In the genomic region with DNA sequence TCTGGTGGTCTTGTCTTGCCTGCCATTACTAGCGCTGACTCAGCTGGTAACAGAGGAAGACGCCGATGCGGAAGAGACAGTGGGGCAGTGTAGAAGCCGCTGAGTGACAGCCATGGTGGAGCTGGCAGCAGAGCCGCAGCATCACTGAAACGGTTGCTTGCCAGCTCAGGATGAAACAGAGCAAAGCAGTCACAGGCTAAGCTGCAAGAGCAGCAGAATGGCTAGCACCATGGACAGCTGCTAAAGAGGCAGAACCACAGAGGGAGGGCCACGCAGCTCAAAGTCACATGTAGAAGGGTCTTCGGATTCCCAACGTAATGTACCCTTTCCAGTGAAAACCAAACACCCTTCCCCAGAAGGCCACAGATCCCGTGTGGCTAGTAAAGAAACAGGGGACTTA, we compare ENCODE assay signal across 9 mouse cellular contexts.
DNase-seq lines count a peak whose midpoint lies in the region; ATAC-seq and TF ChIP-seq lines count a peak whose summit lies in the region.
"Had no signal": no experiment of that assay in that cellular context is flagged by ENCODE, and none has a peak within 500 bp of the region (broad histone marks: within the 10 kb centered on the region; RNA-seq: fewer than 3 reads in every experiment).

No protein-coding gene starts in this region.

- no peaks in the 10 kb centered on the region for H3K36me3 ChIP-seq in lung, embryonic 16.5 days (ENCODE audit: control insufficient read depth, insufficient read depth, low read length)
- no peaks in the 10 kb centered on the region for H3K36me3 ChIP-seq in liver, embryonic 11.5 days (ENCODE audit: control insufficient read depth, insufficient read depth, low read length)
- H3K36me3 ChIP-seq: liver, embryonic 15.5 days had no signal

- no peak for TF ChIP-seq CTCF in lung, adult 2 months (IDR thresholded peaks at IDR 0.05; ENCODE audit: insufficient read depth, low read length)
- TF ChIP-seq CTCF in brain, embryonic 14.5 days (IDR thresholded peaks at IDR 0.05; ENCODE audit: borderline replicate concordance, extremely low read depth, insufficient read depth, insufficient read length): no peak

- no peak overlapping the region for H3K9ac ChIP-seq in lung, embryonic 16.5 days (ENCODE audit: low read length)
- H3K9ac ChIP-seq in liver, embryonic 11.5 days (ENCODE audit: low read depth, low read length): no peak overlapping the region
- H3K9ac ChIP-seq: liver, embryonic 15.5 days had no signal

- H3K27ac ChIP-seq in lung, embryonic 16.5 days (ENCODE audit: low read length): no peak overlapping the region
- H3K27ac ChIP-seq in liver, embryonic 11.5 days (ENCODE audit: low read depth, low read length): no peak overlapping the region
- H3K27ac ChIP-seq: liver, embryonic 15.5 days had no signal

- no peak overlapping the region for H3K4me3 ChIP-seq in lung, embryonic 16.5 days (ENCODE audit: low read length)
- no peak overlapping the region for H3K4me3 ChIP-seq in lung, adult 2 months (replicated peaks; ENCODE audit: extremely low read depth, low read depth, low read length)
- no peak overlapping the region for H3K4me3 ChIP-seq in liver, embryonic 11.5 days (ENCODE audit: low read depth, low read length)
- H3K4me3 ChIP-seq: liver, embryonic 15.5 days had no signal

- peak; percentile 48 to 54 for DNase-seq in cerebellum, postnatal 14 days
- DNase-seq in cerebellum, adult 11-12 months: no peak
- DNase-seq in lung, adult 2 months: no peak
- peak; percentile 51 for DNase-seq in brain, embryonic 14.5 days (ENCODE audit: low read depth)
- peak; percentile 42 for DNase-seq in liver, embryonic 11.5 days (ENCODE audit: low spot score)

- 0 out of 2 replicates have a peak, but pooled peaks have one; percentile 12 for ATAC-seq in lung, embryonic 16.5 days (ENCODE audit: low read depth)
- ATAC-seq in liver, embryonic 11.5 days (replicated peaks; ENCODE audit: low FRiP score): no peak
- ATAC-seq in erythroblast, adult 5-6 weeks (replicated peaks; ENCODE audit: low FRiP score, poor library complexity, severe bottlenecking): no peak
- ATAC-seq in erythroid progenitor cell, adult 5-6 weeks (replicated peaks; ENCODE audit: low FRiP score, poor library complexity, severe bottlenecking): no peak

- no peaks in the 10 kb centered on the region for H3K27me3 ChIP-seq in lung, embryonic 16.5 days (ENCODE audit: control insufficient read depth, insufficient read depth, low read depth, low read length)
- H3K27me3 ChIP-seq in liver, embryonic 11.5 days (replicated peaks; ENCODE audit: control insufficient read depth, insufficient read depth, low read length): no peaks in the 10 kb centered on the region
- H3K27me3 ChIP-seq: liver, embryonic 15.5 days had no signal

- no peaks in the 10 kb centered on the region for H3K9me3 ChIP-seq in lung, embryonic 16.5 days (ENCODE audit: control insufficient read depth, low read length)
- no peaks in the 10 kb centered on the region for H3K9me3 ChIP-seq in liver, embryonic 11.5 days (ENCODE audit: control insufficient read depth, low read length)
- H3K9me3 ChIP-seq: liver, embryonic 15.5 days had no signal

- no peak overlapping the region for H3K4me2 ChIP-seq in lung, embryonic 16.5 days (ENCODE audit: low read depth, low read length)
- no peak overlapping the region for H3K4me2 ChIP-seq in liver, embryonic 11.5 days
- H3K4me2 ChIP-seq: liver, embryonic 15.5 days had no signal

- no peak for TF ChIP-seq POLR2A in lung, adult 2 months (IDR thresholded peaks at IDR 0.05; ENCODE audit: borderline replicate concordance, extremely low read depth, low read depth, low read length)
- no peak for TF ChIP-seq POLR2A in brain, embryonic 14.5 days (IDR thresholded peaks at IDR 0.05; ENCODE audit: borderline replicate concordance, extremely low read depth, insufficient read depth, insufficient read length, poor library complexity, severe bottlenecking)

- 17% methylated on average over 11 of the region's 11 CpGs for WGBS in lung, embryonic 16.5 days
- WGBS in lung, adult 2 months: 25% methylated on average over 11 of the region's 11 CpGs
- 27% methylated on average over 11 of the region's 11 CpGs for WGBS in liver, embryonic 11.5 days

- no peaks in the 10 kb centered on the region for H3K4me1 ChIP-seq in lung, embryonic 16.5 days (replicated peaks; ENCODE audit: control insufficient read depth, insufficient read depth, low read length)
- H3K4me1 ChIP-seq in lung, adult 2 months (ENCODE audit: control insufficient read depth, insufficient read depth, low read length): no peaks in the 10 kb centered on the region
- H3K4me1 ChIP-seq in liver, embryonic 11.5 days (replicated peaks; ENCODE audit: control insufficient read depth, insufficient read depth, low read length): no peaks in the 10 kb centered on the region
- H3K4me1 ChIP-seq: liver, embryonic 15.5 days had no signal

Comparison
In these comparisons a context has a peak if more than half of its experiments do, and no peak if none do; other contexts are left out.
1. DNase-seq: peak in cerebellum, postnatal 14 days (2 of 2), brain, embryonic 14.5 days (single experiment) and liver, embryonic 11.5 days (single experiment); none in cerebellum, adult 11-12 months (single experiment) and lung, adult 2 months (single experiment).